ENCODE assay signal across 8 mouse cellular contexts in the genomic region with DNA sequence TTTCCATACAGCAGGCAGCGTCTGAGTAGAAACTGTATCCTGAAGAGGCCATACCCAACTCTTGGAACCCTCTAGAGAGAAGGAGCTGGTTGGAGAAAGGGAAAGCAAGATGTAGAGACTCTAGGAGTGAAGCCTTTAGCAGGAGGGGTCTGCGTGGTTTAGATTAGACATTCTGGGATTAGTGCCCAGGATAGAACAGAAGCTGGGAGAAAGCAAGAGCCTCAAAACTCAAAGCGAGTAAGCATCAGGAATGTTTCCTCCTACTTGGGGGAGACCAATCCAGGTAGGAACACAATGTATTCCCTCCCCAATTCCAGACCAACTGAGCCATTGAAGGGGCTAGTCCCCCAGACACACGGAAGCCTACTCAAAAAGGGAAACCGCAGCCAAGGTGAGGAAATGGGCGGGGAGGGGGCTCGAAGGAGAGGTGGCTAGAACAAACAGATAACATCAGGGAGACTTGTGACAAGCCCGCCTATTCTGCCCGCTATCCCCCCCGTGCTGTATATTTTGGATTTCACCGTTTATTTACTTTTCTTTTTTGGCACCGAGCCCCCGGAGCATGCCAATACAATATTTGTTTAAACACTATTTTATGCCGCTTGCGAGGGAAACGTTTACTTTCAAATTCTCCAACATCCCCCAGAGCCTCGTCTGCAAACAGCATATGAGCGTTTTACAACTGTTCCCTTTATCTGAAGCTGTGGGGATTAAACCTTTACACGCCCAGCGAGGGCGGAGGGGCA. TPM values are rescaled to one million over a fixed set of nuclear protein-coding genes. Genes with fewer than 3 reads are reported as not detected.
DNase-seq lines count a peak whose midpoint lies in the region; ATAC-seq and TF ChIP-seq lines count a peak whose summit lies in the region.

No protein-coding gene starts in this region.

- peak overlapping the region; percentile 20; the same call in 1 of the 2 replicates for H3K27ac ChIP-seq in left cerebral cortex, adult 2 months
- H3K27ac ChIP-seq in embryonic facial prominence, embryonic 12.5 days = peak overlapping the region; percentile 99
- peak overlapping the region; percentile 89 for H3K27ac ChIP-seq in intestine, embryonic 15.5 days

- peak overlapping the region; percentile 79 for H3K9ac ChIP-seq in embryonic facial prominence, embryonic 12.5 days
- peak overlapping the region; percentile 48 for H3K9ac ChIP-seq in intestine, embryonic 15.5 days

- no peaks in the 10 kb centered on the region for H3K36me3 ChIP-seq in embryonic facial prominence, embryonic 12.5 days
- H3K36me3 ChIP-seq in intestine, embryonic 15.5 days = no peaks in the 10 kb centered on the region

- no peak for ATAC-seq in embryonic facial prominence, embryonic 12.5 days (ENCODE audit: insufficient number of reproducible peaks, insufficient read depth, low FRiP score, low TSS enrichment)
- no peak for ATAC-seq in intestine, embryonic 15.5 days
- no peak for ATAC-seq in cerebellum, adult (ENCODE audit: insufficient number of reproducible peaks, low FRiP score, low TSS enrichment)

- H3K9me3 ChIP-seq in embryonic facial prominence, embryonic 12.5 days = no peaks in the 10 kb centered on the region
- H3K9me3 ChIP-seq in intestine, embryonic 15.5 days = no peaks in the 10 kb centered on the region

- H3K27me3 ChIP-seq in embryonic facial prominence, embryonic 12.5 days = no peaks in the 10 kb centered on the region
- peaks cover 22% of the 10 kb centered on the region for H3K27me3 ChIP-seq in intestine, embryonic 15.5 days (replicated peaks)

- peak overlapping the region; percentile 27; the same call in 1 of the 2 replicates for H3K4me3 ChIP-seq in left cerebral cortex, adult 2 months
- H3K4me3 ChIP-seq in embryonic facial prominence, embryonic 12.5 days = peak overlapping the region; percentile 69
- peak overlapping the region; percentile 54 for H3K4me3 ChIP-seq in intestine, embryonic 15.5 days (replicated peaks)

- WGBS in embryonic facial prominence, embryonic 12.5 days = 3% methylated on average over 21 of the region's 21 CpGs
- WGBS in intestine, embryonic 15.5 days = 3% methylated on average over 21 of the region's 21 CpGs

- DNase-seq in left cerebral cortex, adult 2 months (ENCODE audit: extremely low spot score in 1 of 2, low spot score in 2 of 2) = no peak
- DNase-seq in left cerebral cortex, adult 18-20 months (ENCODE audit: low spot score in 2 of 2) = no peak
- peak; percentile 22 for DNase-seq in neural tube, embryonic 10.5 days (ENCODE audit: extremely low spot score, low spot score)
- no peak for DNase-seq in gastrocnemius, adult 18-20 months (ENCODE audit: low spot score)
- DNase-seq in adrenal gland, postnatal 10 days = no peak

- H3K4me2 ChIP-seq in embryonic facial prominence, embryonic 12.5 days (replicated peaks) = peak overlapping the region; percentile 77
- peak overlapping the region; percentile 96 for H3K4me2 ChIP-seq in intestine, embryonic 15.5 days (replicated peaks)

- intact Hi-C loops in left cerebral cortex, adult 2 months (cut with DNase I) = loop anchor here (5.0 kb wide), 2 partner anchors 69 to 139 kb away; no protein-coding TSS in a partner anchor

- TF ChIP-seq CTCF in left cerebral cortex, adult 2 months (IDR thresholded peaks at IDR 0.05) = no peak

- H3K4me1 ChIP-seq in embryonic facial prominence, embryonic 12.5 days = peaks cover 51% of the 10 kb centered on the region
- H3K4me1 ChIP-seq in intestine, embryonic 15.5 days (replicated peaks) = peaks cover 38% of the 10 kb centered on the region

RNA-seq across cellular contexts. Expression of a gene that starts 2.1 kb away (rescaled TPM):
- total RNA-seq in left cerebral cortex, adult 2 months (2021) = 1 to 10 TPM; 3.4 TPM
- total RNA-seq in left cerebral cortex, adult 18-20 months (2021) = 1 to 10 TPM; 2.5 to 3.1 TPM
- 14.8 and 15.4 TPM in 2 replicates for polyA plus RNA-seq in embryonic facial prominence, embryonic 12.5 days (2016; fragmentation: Nextera tagmentation; extraction: Ambion mirVana)
- 7.2 and 7.4 TPM in 2 replicates for polyA plus RNA-seq in intestine, embryonic 15.5 days (2015; fragmentation: Nextera tagmentation; extraction: Ambion mirVana)
- total RNA-seq in gastrocnemius, adult 18-20 months (2021) = 1 to 10 TPM in 1 of 2 experiments, under 1 TPM in 1; 0.78 to 1.1 TPM
- 1 to 10 TPM; 1.5 to 3.3 TPM for total RNA-seq in adrenal gland, postnatal 10 days (2021)

Comparison
In these comparisons a context has a peak if more than half of its experiments do, and no peak if none do; other contexts are left out.
1. H3K27ac ChIP-seq: peak in every context shown above with its lines; median percentile 99 in embryonic facial prominence, embryonic 12.5 days; 89 in intestine, embryonic 15.5 days; 20 in left cerebral cortex, adult 2 months.